Mouse (Mus musculus) inflammation-experienced regulatory T-cells, adult 16 weeks (primary cell): ENCODE data around the gene Ntn1. TPM values are rescaled to one million over a fixed set of nuclear protein-coding genes. Genes with fewer than 3 reads are reported as not detected.

Experiments
- polyA plus RNA-seq: library from polyadenylated mRNA; unstranded; fragments of 100-300 nt; shearing (Covaris generic); gene quantifications from one replicate; pipeline ENCODE4 v1.2.1, GENCODE M21; 2017

The Ntn1 gene
- polyA plus RNA-seq = 0.84 TPM

GRCm38 (mm10) chr11:68400727-68401219 lies at the start of gene Ntn1:
Gene Ntn1 (minus strand): TSS chr11:68400823.

DNA sequence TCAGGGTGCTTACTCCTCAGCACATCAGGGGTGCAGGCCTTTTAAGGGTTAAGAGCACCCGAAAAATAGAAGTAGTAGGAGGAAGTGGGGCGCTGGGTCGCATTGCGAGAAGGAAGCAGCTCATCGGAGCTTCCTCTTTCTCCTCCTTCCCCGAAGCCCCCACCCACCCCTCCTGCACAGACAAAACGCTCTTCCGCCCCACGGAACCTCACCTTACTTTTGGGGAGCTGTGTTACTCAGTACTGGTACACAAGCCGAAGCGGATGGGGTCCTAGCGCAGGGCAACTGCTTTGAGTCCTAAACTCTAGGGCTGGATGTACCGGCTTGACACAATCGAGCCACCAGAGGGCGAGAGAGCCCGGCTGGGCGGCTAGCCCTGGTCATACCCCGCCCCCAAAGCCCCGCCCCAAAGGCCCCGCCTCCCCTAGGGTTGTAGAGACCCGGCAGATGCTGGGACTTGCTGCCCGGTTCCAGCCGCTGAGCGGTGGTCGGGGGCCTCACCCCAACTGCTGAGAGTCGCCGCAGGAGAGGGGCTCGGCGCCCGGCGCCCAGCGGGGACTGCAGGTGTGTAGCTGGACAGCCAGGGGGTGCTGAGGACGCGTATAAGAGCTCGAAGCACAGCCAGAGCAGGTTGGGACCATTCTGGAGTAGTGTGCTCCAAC lies 31.2 kb upstream of the Ntn1 start, which contains the start of gene Pik3r5:
Gene Pik3r5, plus strand, starts transcription at position 423 of the 662 bp plus-strand sequence.

Other genes starting within 250 kb of the Ntn1 start
- gene Pik3r5, start 31.3 kb upstream of the Ntn1 start, polyA plus RNA-seq = 70.7 TPM
- gene Pik3r6, start 102.2 kb upstream of the Ntn1 start, polyA plus RNA-seq = not detected
- not detected for gene Mfsd6l, start 155.4 kb upstream of the Ntn1 start, polyA plus RNA-seq
- gene Ccdc42, start 186.2 kb upstream of the Ntn1 start, polyA plus RNA-seq = not detected